Mouse (Mus musculus) T-helper 2 cell (primary cell): ENCODE data around the gene Mapkapk3.

Experiments
- in situ Hi-C: fragments of 300-600 bp; cut with MboI, MseI; formaldehyde crosslinking; loops from one replicate; pipeline ENCODE4 v1.15.1; 2025; ENCODE audit warnings: high pct_unique_total_duplicates

Gene Mapkapk3

DNA sequence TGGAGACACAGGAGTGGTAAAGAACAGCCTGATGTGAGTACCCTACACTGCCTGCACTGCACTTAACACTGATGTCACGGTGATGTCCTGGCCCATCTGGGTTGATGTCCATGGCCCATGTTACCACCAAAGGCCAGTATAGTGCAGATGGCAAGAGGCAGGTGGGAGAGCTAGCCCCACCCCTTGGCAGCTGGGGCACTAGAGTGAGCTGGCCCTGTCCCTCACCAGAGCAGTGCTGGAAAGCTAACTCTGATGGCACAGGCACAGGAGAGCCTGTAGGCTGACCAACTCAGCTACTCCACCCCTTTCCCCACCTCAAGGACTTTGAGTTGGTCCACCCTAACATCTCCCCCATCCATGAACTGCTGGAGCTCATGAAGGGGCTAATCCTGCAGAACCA, 65.1 kb downstream of the Mapkapk3 start:
- in situ Hi-C loops: no loop called here
